Mouse (Mus musculus) liver, embryonic 11.5 days (tissue): ENCODE data around the gene Scn10a. TPM values are rescaled to one million over a fixed set of nuclear protein-coding genes. Genes with fewer than 3 reads are reported as not detected.

Experiments
- ATAC-seq: fragments of 200-750 bp; cut with Nextera tagmentation; replicated peaks from 2 replicates; pipeline ENCODE4 v1.8.0; 2017; ENCODE audit warnings: moderate number of reproducible peaks, mild to moderate bottlenecking, moderate TSS enrichment, moderate library complexity; ENCODE audit not compliant: low FRiP score
- DNase-seq: peaks from one replicate; pipeline ENCODE4 v3.0.0-alpha.2; 2017; ENCODE audit warnings: low spot score
- H3K27ac ChIP-seq: fragments of 300-500 bp; sonication (generic); 2 replicates; pipeline ENCODE4 v1.5.1; 2014; ENCODE audit warnings: mild to moderate bottlenecking, low read depth, low read length, control low read depth
- H3K27me3 ChIP-seq: fragments of 300-500 bp; sonication (generic); replicated peaks from 2 replicates; pipeline ENCODE4 v1.6.1; 2014; ENCODE audit warnings: low read length, mixed read lengths; ENCODE audit not compliant: control insufficient read depth, insufficient read depth
- H3K36me3 ChIP-seq: fragments of 300-500 bp; sonication (generic); 2 replicates; pipeline ENCODE4 v1.6.1; 2014; ENCODE audit warnings: mild to moderate bottlenecking, low read length, moderate library complexity, mixed read lengths; ENCODE audit not compliant: control insufficient read depth, insufficient read depth
- H3K4me1 ChIP-seq: fragments of 300-500 bp; sonication (generic); replicated peaks from 2 replicates; pipeline ENCODE4 v1.6.1; 2014; ENCODE audit warnings: low read length, mixed read lengths; ENCODE audit not compliant: control insufficient read depth, insufficient read depth
- H3K4me2 ChIP-seq: fragments of 300-500 bp; sonication (generic); 2 replicates; pipeline ENCODE4 v1.6.1; 2014; ENCODE audit warnings: mild to moderate bottlenecking, control low read depth, moderate library complexity
- H3K4me3 ChIP-seq: fragments of 300-500 bp; sonication (generic); 2 replicates; pipeline ENCODE4 v1.5.1; 2014; ENCODE audit warnings: low read depth, low read length, control low read depth
- H3K9ac ChIP-seq: fragments of 300-500 bp; sonication (generic); 2 replicates; pipeline ENCODE4 v1.6.1; 2014; ENCODE audit warnings: low read depth, low read length, control low read depth
- H3K9me3 ChIP-seq: fragments of 300-500 bp; sonication (generic); 2 replicates; pipeline ENCODE4 v1.6.1; 2016; ENCODE audit warnings: low read length, inconsistent platforms, mixed read lengths; ENCODE audit not compliant: control insufficient read depth
- WGBS: fragments of 180-500 bp; shearing (Covaris S2); extraction: QIAGEN DNeasy Blood & Tissue Kit; methylation state at CpG from one replicate; pipeline ENCODE4 v1.1.7; 2014; 5-methylcytosine and 5-hydroxymethylcytosine counted together
- polyA plus RNA-seq: library from polyadenylated mRNA; unstranded; fragments of >200 nt; fragmentation: Nextera tagmentation; extraction: Ambion mirVana; gene quantifications from 2 replicates; pipeline ENCODE4 v1.2.1, GENCODE M21; 2014

Scn10a gene
- 0.15 and 0.17 TPM in 2 replicates for polyA plus RNA-seq

- Histone ChIP-seq H3K4me2 (no peak within 1 kb of the TSS), H3K9ac (no peak within 1 kb of the TSS), H3K9me3 (no peaks in the 10 kb centered on the region), H3K4me1 (no peaks in the 10 kb centered on the region), H3K27me3 (no peaks in the 10 kb centered on the region), H3K36me3 (no peaks in the 10 kb centered on the region), H3K4me3 (no peak within 1 kb of the TSS), H3K27ac (no peak within 1 kb of the TSS)
- WGBS: 76% methylated on average over 11 of the region's 11 CpGs
- DNase-seq: no peak
- no peak for ATAC-seq
These were observed at the start of gene Scn10a for GRCm38 (mm10) chr9:119719222-119719621. Scn10a (minus strand) TSS chr9:119719322.

DNA sequence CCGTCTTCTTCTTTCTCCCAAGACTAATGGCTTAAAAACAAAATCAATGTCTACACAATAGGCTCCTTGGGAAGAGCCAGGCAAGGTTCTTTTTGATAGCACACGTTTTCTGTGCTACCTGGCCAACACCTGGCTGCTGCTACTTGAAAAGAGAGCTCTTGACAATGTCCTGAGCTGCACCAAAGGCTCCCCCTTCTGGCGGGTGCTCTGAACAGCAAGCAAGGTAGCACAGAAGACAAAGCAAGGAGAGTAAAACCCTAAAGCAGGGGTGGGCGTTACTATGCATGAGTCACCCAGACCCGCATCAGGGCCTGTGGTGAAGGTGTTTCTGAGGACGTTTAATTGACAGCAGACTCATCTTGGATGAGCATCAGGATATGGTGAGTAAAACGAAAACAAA is 49.5 kb upstream of the Scn10a start:
- Histone ChIP-seq H3K4me2 (no peak overlapping the region), H3K4me1 (no peaks in the 10 kb centered on the region), H3K27ac (no peak overlapping the region), H3K9ac (no peak overlapping the region), H3K36me3 (no peaks in the 10 kb centered on the region), H3K9me3 (no peaks in the 10 kb centered on the region), H3K27me3 (no peaks in the 10 kb centered on the region), H3K4me3 (no peak overlapping the region)
- DNase-seq: no peak
- 38% methylated on average over 7 of the region's 7 CpGs for WGBS
- no peak for ATAC-seq

DNA sequence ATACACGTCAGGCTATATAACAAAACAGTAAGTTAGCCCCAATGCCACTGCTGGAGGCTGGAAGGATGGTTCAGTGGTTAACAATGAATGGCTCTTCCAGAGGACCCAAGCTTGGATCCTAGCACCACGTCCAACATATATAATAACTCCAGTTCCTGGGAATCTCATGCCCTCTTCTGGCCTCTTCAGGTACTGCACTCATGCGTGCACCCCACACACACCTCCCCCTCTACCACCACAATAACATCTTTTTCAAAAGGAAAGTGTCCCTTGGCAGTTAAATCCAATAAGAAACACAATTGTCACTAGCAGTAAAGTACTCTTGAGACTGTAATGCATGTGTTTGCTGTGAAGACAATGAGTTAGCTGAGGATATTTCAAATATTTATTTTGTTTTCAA is 41.1 kb upstream of the Scn10a start:
- no peak overlapping the region for H3K4me2 ChIP-seq
- H3K9ac ChIP-seq: no peak overlapping the region
- no peaks in the 10 kb centered on the region for H3K36me3 ChIP-seq
- H3K4me1 ChIP-seq: no peaks in the 10 kb centered on the region
- H3K4me3 ChIP-seq: no peak overlapping the region
- ATAC-seq (no peak), DNase-seq (no peak)
- 81% methylated on average over 3 of the region's 3 CpGs for WGBS
- H3K9me3 ChIP-seq: peaks cover 5% of the 10 kb centered on the region
- H3K27ac ChIP-seq: no peak overlapping the region
- no peaks in the 10 kb centered on the region for H3K27me3 ChIP-seq

GRCm38 (mm10) chr9:119759457-119759856 is 40.3 kb upstream of the Scn10a start:
- ATAC-seq (no peak), DNase-seq (no peak)
- Histone ChIP-seq H3K9ac (no peak overlapping the region), H3K27ac (no peak overlapping the region), H3K4me2 (no peak overlapping the region), H3K27me3 (no peaks in the 10 kb centered on the region), H3K4me3 (no peak overlapping the region), H3K9me3 (peaks cover 5% of the 10 kb centered on the region), H3K36me3 (no peaks in the 10 kb centered on the region), H3K4me1 (no peaks in the 10 kb centered on the region)
- 72% methylated on average over 1 of the region's 1 CpGs for WGBS

DNA sequence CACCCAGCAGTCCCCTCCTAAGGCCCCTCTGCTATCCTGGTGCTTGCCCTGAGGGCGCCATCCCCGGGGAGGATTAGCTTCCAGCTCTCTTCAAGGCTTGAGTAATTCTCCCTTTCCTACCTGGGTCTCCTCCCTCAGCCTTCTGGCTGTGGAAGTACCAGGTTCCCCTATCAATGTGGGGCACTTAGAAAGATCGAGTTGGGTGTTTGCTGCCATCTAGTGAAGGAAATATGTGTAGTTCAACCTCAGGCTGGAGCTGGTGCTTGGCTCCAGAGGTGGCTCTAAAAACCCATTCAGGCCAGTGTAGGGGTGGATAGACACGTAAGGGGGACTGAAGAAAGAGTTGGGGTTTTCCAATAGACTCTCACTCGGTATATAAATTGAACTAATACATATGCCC is 32.4 kb upstream of the Scn10a start:
- no peak overlapping the region for H3K4me2 ChIP-seq
- H3K4me3 ChIP-seq: no peak overlapping the region
- no peak overlapping the region for H3K9ac ChIP-seq
- no peak overlapping the region for H3K27ac ChIP-seq
- WGBS: 14% methylated on average over 5 of the region's 5 CpGs
- DNase-seq (no peak), ATAC-seq (no peak)
- H3K9me3 ChIP-seq: no peaks in the 10 kb centered on the region
- no peaks in the 10 kb centered on the region for H3K4me1 ChIP-seq
- no peaks in the 10 kb centered on the region for H3K36me3 ChIP-seq
- no peaks in the 10 kb centered on the region for H3K27me3 ChIP-seq

- Histone ChIP-seq H3K4me1 (0 out of 2 replicates have a peak, but pooled peaks cover 2% of the 10 kb centered on the region), H3K9ac (no peak overlapping the region), H3K27ac (no peak overlapping the region), H3K9me3 (no peaks in the 10 kb centered on the region), H3K4me2 (no peak overlapping the region), H3K27me3 (no peaks in the 10 kb centered on the region), H3K4me3 (no peak overlapping the region), H3K36me3 (no peaks in the 10 kb centered on the region)
- ATAC-seq (no peak), DNase-seq (no peak)
- WGBS: 75% methylated on average over 9 of the region's 9 CpGs
These were observed 30.0 kb upstream of the Scn10a start for GRCm38 (mm10) chr9:119749112-119749511.

GRCm38 (mm10) chr9:119743900-119744299 is 24.8 kb upstream of the Scn10a start:
- H3K4me3 ChIP-seq: no peak overlapping the region
- 35% methylated on average over 4 of the region's 4 CpGs for WGBS
- 0 out of 2 replicates have a peak, but pooled peaks cover 2% of the 10 kb centered on the region for H3K4me1 ChIP-seq
- no peak overlapping the region for H3K9ac ChIP-seq
- DNase-seq (no peak), ATAC-seq (no peak)
- H3K27me3 ChIP-seq: no peaks in the 10 kb centered on the region
- no peaks in the 10 kb centered on the region for H3K36me3 ChIP-seq
- no peaks in the 10 kb centered on the region for H3K9me3 ChIP-seq
- no peak overlapping the region for H3K4me2 ChIP-seq
- H3K27ac ChIP-seq: no peak overlapping the region

- 67% methylated on average over 3 of the region's 3 CpGs for WGBS
- DNase-seq: no peak
- no peaks in the 10 kb centered on the region for H3K36me3 ChIP-seq
- no peaks in the 10 kb centered on the region for H3K27me3 ChIP-seq
- no peaks in the 10 kb centered on the region for H3K9me3 ChIP-seq
- no peak overlapping the region for H3K27ac ChIP-seq
- no peak overlapping the region for H3K9ac ChIP-seq
- H3K4me3 ChIP-seq: no peak overlapping the region
- H3K4me1 ChIP-seq: 0 out of 2 replicates have a peak, but pooled peaks cover 2% of the 10 kb centered on the region
- no peak overlapping the region for H3K4me2 ChIP-seq
- no peak for ATAC-seq
These were observed 24.2 kb upstream of the Scn10a start for GRCm38 (mm10) chr9:119743312-119743711.

GRCm38 (mm10) chr9:119741101-119741786 is 22.1 kb upstream of the Scn10a start:
- Histone ChIP-seq H3K9ac (no peak overlapping the region), H3K4me2 (no peak overlapping the region), H3K4me3 (no peak overlapping the region), H3K27ac (no peak overlapping the region), H3K36me3 (no peaks in the 10 kb centered on the region), H3K9me3 (no peaks in the 10 kb centered on the region), H3K27me3 (no peaks in the 10 kb centered on the region), H3K4me1 (0 out of 2 replicates have a peak, but pooled peaks cover 2% of the 10 kb centered on the region)
- no peak for DNase-seq
- WGBS: 39% methylated on average over 5 of the region's 5 CpGs
- ATAC-seq: no peak
